Mouse (Mus musculus) forebrain, embryonic 16.5 days (tissue): ENCODE data around the gene Dync1i2. TPM values are rescaled to one million over a fixed set of nuclear protein-coding genes. Genes with fewer than 3 reads are reported as not detected.
A peak's percentile ranks its signal among the peaks of the same experiment; 100 is the strongest.

ENCODE experiments used
- ATAC-seq: fragments of 200-750 bp; cut with Nextera tagmentation; 2 replicates; pipeline ENCODE4 v1.8.0; 2017; ENCODE audit warnings: mild to moderate bottlenecking, moderate library complexity
- H3K27ac ChIP-seq: fragments of 300-500 bp; sonication (generic); 2 replicates; pipeline ENCODE4 v1.5.1; 2014; ENCODE audit warnings: low read length, control low read depth
- H3K27me3 ChIP-seq: fragments of 300-500 bp; sonication (generic); replicated peaks from 2 replicates; pipeline ENCODE4 v1.6.1; 2014; ENCODE audit warnings: low read length; ENCODE audit not compliant: control insufficient read depth, insufficient read depth
- H3K36me3 ChIP-seq: fragments of 300-500 bp; sonication (generic); 2 replicates; pipeline ENCODE4 v1.6.1; 2014; ENCODE audit not compliant: control insufficient read depth, insufficient read depth
- H3K4me1 ChIP-seq: fragments of 300-500 bp; sonication (generic); replicated peaks from 2 replicates; pipeline ENCODE4 v1.6.1; 2014; ENCODE audit warnings: low read length; ENCODE audit not compliant: control insufficient read depth, insufficient read depth
- H3K4me2 ChIP-seq: fragments of 300-500 bp; sonication (generic); 2 replicates; pipeline ENCODE4 v1.6.1; 2014; ENCODE audit warnings: mild to moderate bottlenecking, low read length, control low read depth
- H3K4me3 ChIP-seq: fragments of 300-500 bp; sonication (generic); replicated peaks from 2 replicates; pipeline ENCODE4 v1.5.1; 2014; ENCODE audit warnings: mild to moderate bottlenecking, low read length, control low read depth
- H3K9ac ChIP-seq: fragments of 300-500 bp; sonication (generic); replicated peaks from 2 replicates; pipeline ENCODE4 v1.6.1; 2014; ENCODE audit warnings: low read depth, low read length, control low read depth
- H3K9me3 ChIP-seq: fragments of 300-500 bp; sonication (generic); 2 replicates; pipeline ENCODE4 v1.6.1; 2016; ENCODE audit warnings: low read length; ENCODE audit not compliant: control insufficient read depth
- WGBS: fragments of 180-500 bp; shearing (Covaris S2); extraction: QIAGEN DNeasy Blood & Tissue Kit; methylation state at CpG from one replicate; pipeline ENCODE4 v1.1.7; 2014; 5-methylcytosine and 5-hydroxymethylcytosine counted together
- polyA plus RNA-seq: library from polyadenylated mRNA; unstranded; fragments of >200 nt; fragmentation: Nextera tagmentation; extraction: Ambion mirVana; gene quantifications from 2 replicates; pipeline ENCODE4 v1.2.1, GENCODE M21; 2015

Gene Dync1i2
- 189 and 197 TPM in 2 replicates for polyA plus RNA-seq

GRCm38 (mm10) chr2:71211591-71212359 lies at the start of gene Dync1i2:
TSS of gene Dync1i2 (plus strand) at chr2:71211706.
- peak within 1 kb of the TSS; percentile 93 for H3K27ac ChIP-seq
- H3K36me3 ChIP-seq: peaks cover 3% of the 10 kb centered on the region; the same call in 1 of the 2 replicates
- peak within 1 kb of the TSS; percentile 100 for H3K9ac ChIP-seq
- under 1% methylated on average over 57 of the region's 57 CpGs for WGBS
- peak; percentile 100 for ATAC-seq
- no peaks in the 10 kb centered on the region for H3K9me3 ChIP-seq
- H3K4me2 ChIP-seq: peak within 1 kb of the TSS; percentile 70
- H3K27me3 ChIP-seq: no peaks in the 10 kb centered on the region
- peak within 1 kb of the TSS; percentile 100 for H3K4me3 ChIP-seq
- H3K4me1 ChIP-seq: peaks cover 12% of the 10 kb centered on the region

GRCm38 (mm10) chr2:71162831-71163621 lies 48.5 kb upstream of the Dync1i2 start:
- H3K27me3 ChIP-seq: no peaks in the 10 kb centered on the region
- no peak overlapping the region for H3K27ac ChIP-seq
- no peak overlapping the region for H3K9ac ChIP-seq
- H3K36me3 ChIP-seq: no peaks in the 10 kb centered on the region
- peaks cover 8% of the 10 kb centered on the region for H3K4me1 ChIP-seq
- no peak overlapping the region for H3K4me3 ChIP-seq
- no peak for ATAC-seq
- no peaks in the 10 kb centered on the region for H3K9me3 ChIP-seq
- WGBS: 74% methylated on average over 25 of the region's 25 CpGs
- no peak overlapping the region for H3K4me2 ChIP-seq

- no peak overlapping the region for H3K4me3 ChIP-seq
- H3K4me2 ChIP-seq: no peak overlapping the region
- no peaks in the 10 kb centered on the region for H3K9me3 ChIP-seq
- no peak overlapping the region for H3K9ac ChIP-seq
- ATAC-seq: 0 out of 2 replicates have a peak, but pooled peaks have one; percentile 23
- H3K36me3 ChIP-seq: no peaks in the 10 kb centered on the region
- H3K27ac ChIP-seq: no peak overlapping the region
- 0 out of 2 replicates have a peak, but pooled peaks cover 3% of the 10 kb centered on the region for H3K4me1 ChIP-seq
- H3K27me3 ChIP-seq: no peaks in the 10 kb centered on the region
- 86% methylated on average over 4 of the region's 4 CpGs for WGBS
Measured at GRCm38 (mm10) chr2:71167211-71167610, 44.3 kb upstream of the Dync1i2 start.

GRCm38 (mm10) chr2:71168461-71169021 lies 43.0 kb upstream of the Dync1i2 start:
- Histone ChIP-seq H3K27ac (no peak overlapping the region), H3K27me3 (no peaks in the 10 kb centered on the region), H3K4me1 (0 out of 2 replicates have a peak, but pooled peaks cover 3% of the 10 kb centered on the region), H3K4me2 (no peak overlapping the region), H3K36me3 (no peaks in the 10 kb centered on the region), H3K4me3 (no peak overlapping the region), H3K9me3 (no peaks in the 10 kb centered on the region), H3K9ac (no peak overlapping the region)
- ATAC-seq: peak; percentile 65
- WGBS: 6% methylated on average over 10 of the region's 10 CpGs

- Histone ChIP-seq H3K27ac (no peak overlapping the region), H3K36me3 (no peaks in the 10 kb centered on the region), H3K4me2 (no peak overlapping the region), H3K4me3 (no peak overlapping the region), H3K4me1 (0 out of 2 replicates have a peak, but pooled peaks cover 3% of the 10 kb centered on the region), H3K9me3 (no peaks in the 10 kb centered on the region), H3K27me3 (no peaks in the 10 kb centered on the region), H3K9ac (no peak overlapping the region)
- 53% methylated on average over 3 of the region's 3 CpGs for WGBS
- ATAC-seq: no peak
Measured at GRCm38 (mm10) chr2:71173031-71173430, 38.5 kb upstream of the Dync1i2 start.

- H3K27me3 ChIP-seq: no peaks in the 10 kb centered on the region
- no peak for ATAC-seq
- no peak overlapping the region for H3K4me3 ChIP-seq
- WGBS: 64% methylated on average over 9 of the region's 9 CpGs
- H3K36me3 ChIP-seq: no peaks in the 10 kb centered on the region
- no peaks in the 10 kb centered on the region for H3K9me3 ChIP-seq
- no peaks in the 10 kb centered on the region for H3K4me1 ChIP-seq
- H3K27ac ChIP-seq: no peak overlapping the region
- H3K9ac ChIP-seq: no peak overlapping the region
- H3K4me2 ChIP-seq: no peak overlapping the region
Measured at GRCm38 (mm10) chr2:71176329-71177249, 34.9 kb upstream of the Dync1i2 start.

GRCm38 (mm10) chr2:71177250-71177615 lies 34.3 kb upstream of the Dync1i2 start:
- Histone ChIP-seq H3K4me2 (no peak overlapping the region), H3K9ac (no peak overlapping the region), H3K4me3 (no peak overlapping the region), H3K4me1 (no peaks in the 10 kb centered on the region), H3K36me3 (no peaks in the 10 kb centered on the region), H3K27ac (no peak overlapping the region), H3K9me3 (no peaks in the 10 kb centered on the region), H3K27me3 (no peaks in the 10 kb centered on the region)
- no peak for ATAC-seq
- 73% methylated on average over 1 of the region's 1 CpGs for WGBS

- Histone ChIP-seq H3K9ac (no peak overlapping the region), H3K9me3 (no peaks in the 10 kb centered on the region), H3K4me3 (no peak overlapping the region), H3K36me3 (no peaks in the 10 kb centered on the region), H3K4me1 (no peaks in the 10 kb centered on the region), H3K27ac (no peak overlapping the region), H3K4me2 (no peak overlapping the region), H3K27me3 (no peaks in the 10 kb centered on the region)
- WGBS: 97% methylated on average over 1 of the region's 1 CpGs
- ATAC-seq: no peak
Measured at GRCm38 (mm10) chr2:71177760-71178159, 33.7 kb upstream of the Dync1i2 start.
